Mouse (Mus musculus): ENCODE data around the gene Sfi1.
"Not testable (repeated sequence)": the region's sequence is repeated elsewhere in the genome, so short reads cannot be mapped to it uniquely, and the experiment has no call there.

- TF ChIP-seq CTCF (conservative IDR thresholded peaks at IDR 0.05; ENCODE audit: low read length); POU5F1 (IDR thresholded peaks at IDR 0.05; ENCODE audit: borderline replicate concordance, low read length): not testable (repeated sequence)
Observed at GRCm38 (mm10) chr11:3180510-3181160, 12.6 kb downstream of the Sfi1 start.
